Mouse (Mus musculus): ENCODE data around the gene Wnk2. TPM values are rescaled to one million over a fixed set of nuclear protein-coding genes. Genes with fewer than 3 reads are reported as not detected.

Wnk2 gene
- polyA plus RNA-seq, 1 experiment from 2014 or later = 21.9 TPM

DNA sequence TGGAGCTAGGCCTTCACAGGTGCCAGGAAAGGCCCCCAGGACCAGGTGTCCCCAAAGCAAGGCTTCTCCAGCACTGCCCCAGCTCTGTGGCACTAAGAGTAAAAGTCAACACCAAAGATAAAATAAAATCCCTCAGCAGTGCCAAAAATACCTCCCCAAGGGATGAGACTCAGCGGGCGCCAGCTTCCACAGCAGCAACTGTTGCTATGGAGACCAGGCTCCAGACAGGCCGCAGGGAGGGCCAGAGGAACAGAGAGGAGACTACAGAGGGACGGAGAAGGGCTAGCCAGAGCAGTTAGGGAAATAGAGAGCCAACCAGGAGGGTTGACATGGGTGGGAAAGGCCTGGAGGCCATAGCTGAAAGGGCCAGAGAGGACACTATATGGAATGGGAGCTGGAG is 18.0 kb downstream of the Wnk2 start:
- Histone ChIP-seq H3K9me3 (no peaks in the 10 kb centered on the region), H3K27ac (replicated peaks) (peak overlapping the region; percentile 9; the same call in 1 of the 2 replicates), H3K27me3 (no peaks in the 10 kb centered on the region), H3K36me3 (no peaks in the 10 kb centered on the region), H3K4me2 (replicated peaks) (peak overlapping the region; percentile 16), H3K9ac (replicated peaks) (no peak overlapping the region), H3K4me1 (peaks cover 66% of the 10 kb centered on the region), H3K4me3 (no peak overlapping the region)
- 2% methylated on average over 4 of the region's 4 CpGs for WGBS
- peak; percentile 42; the same call in 1 of the 2 replicates for ATAC-seq (replicated peaks)

DNA sequence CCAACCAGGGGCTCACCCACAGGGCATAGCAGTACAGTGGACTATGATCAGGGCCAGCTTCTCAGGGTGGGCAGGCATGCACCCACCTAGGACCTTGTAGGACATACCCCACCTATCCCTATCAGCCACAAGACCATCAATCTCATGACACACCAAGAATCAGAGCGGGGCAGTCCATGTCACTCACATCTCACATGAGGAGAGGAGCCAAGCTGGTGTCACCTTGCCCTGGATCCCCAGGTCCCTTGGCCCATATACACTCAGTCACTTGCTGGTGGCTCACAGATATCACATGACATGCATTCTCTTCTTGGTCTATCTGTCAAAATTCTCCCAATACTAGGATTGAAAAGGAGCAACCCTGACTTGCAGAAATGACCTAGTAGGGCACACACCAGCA is 18.7 kb downstream of the Wnk2 start:
- no peak for ATAC-seq (replicated peaks)
- Histone ChIP-seq H3K9ac (replicated peaks) (no peak overlapping the region), H3K4me3 (no peak overlapping the region), H3K4me1 (peaks cover 66% of the 10 kb centered on the region), H3K4me2 (replicated peaks) (no peak overlapping the region), H3K36me3 (no peaks in the 10 kb centered on the region), H3K27me3 (no peaks in the 10 kb centered on the region), H3K9me3 (no peaks in the 10 kb centered on the region), H3K27ac (replicated peaks) (peak overlapping the region; percentile 9; the same call in 1 of the 2 replicates)
- 96% methylated on average over 1 of the region's 1 CpGs for WGBS

DNA sequence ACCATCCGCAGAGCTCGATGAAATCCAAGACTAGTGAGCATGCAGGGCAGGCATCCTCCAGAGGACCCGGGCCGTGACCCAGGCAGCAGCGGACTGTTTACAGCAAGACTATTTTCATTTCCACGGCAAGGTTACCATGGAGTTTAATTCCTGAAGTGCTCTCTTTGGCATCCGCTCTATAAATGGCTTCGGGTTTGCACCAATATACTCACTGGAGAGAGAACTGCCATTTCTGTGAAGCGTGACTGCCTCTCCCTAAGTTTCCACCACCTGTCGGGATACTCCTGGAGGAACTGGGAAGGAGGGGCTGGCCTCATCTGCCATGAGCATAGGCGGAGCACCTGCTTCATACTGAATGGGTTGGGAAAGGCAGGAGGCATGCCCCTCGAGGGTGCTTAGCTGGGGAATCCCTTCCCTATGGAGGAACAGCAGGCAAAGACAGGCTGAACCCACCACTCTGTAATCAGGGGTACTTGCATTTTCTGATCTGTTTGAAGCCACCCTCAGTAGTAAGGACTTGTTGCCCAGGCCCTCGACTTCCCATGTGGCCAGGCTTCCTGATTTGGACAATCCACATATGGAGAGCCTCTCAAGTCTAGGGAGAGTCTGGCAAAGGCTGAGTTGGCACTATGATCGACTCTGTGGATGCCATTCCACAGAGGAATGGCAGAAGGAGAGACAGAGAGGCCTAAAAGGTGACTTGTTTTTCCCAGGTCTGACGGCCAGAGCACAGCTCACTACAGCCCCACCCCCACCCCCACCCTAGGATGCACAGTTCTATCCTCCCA is 19.8 kb downstream of the Wnk2 start:
- H3K9me3 ChIP-seq = no peaks in the 10 kb centered on the region
- H3K4me3 ChIP-seq = no peak overlapping the region
- H3K36me3 ChIP-seq = no peaks in the 10 kb centered on the region
- H3K27me3 ChIP-seq = no peaks in the 10 kb centered on the region
- H3K27ac ChIP-seq (replicated peaks) = peak overlapping the region; percentile 66
- 0 out of 2 replicates have a peak, but pooled peaks have one; percentile 29 for ATAC-seq (replicated peaks)
- H3K4me2 ChIP-seq (replicated peaks) = peak overlapping the region; percentile 19
- H3K9ac ChIP-seq (replicated peaks) = no peak overlapping the region
- peaks cover 61% of the 10 kb centered on the region for H3K4me1 ChIP-seq
- WGBS = 37% methylated on average over 15 of the region's 15 CpGs

DNA sequence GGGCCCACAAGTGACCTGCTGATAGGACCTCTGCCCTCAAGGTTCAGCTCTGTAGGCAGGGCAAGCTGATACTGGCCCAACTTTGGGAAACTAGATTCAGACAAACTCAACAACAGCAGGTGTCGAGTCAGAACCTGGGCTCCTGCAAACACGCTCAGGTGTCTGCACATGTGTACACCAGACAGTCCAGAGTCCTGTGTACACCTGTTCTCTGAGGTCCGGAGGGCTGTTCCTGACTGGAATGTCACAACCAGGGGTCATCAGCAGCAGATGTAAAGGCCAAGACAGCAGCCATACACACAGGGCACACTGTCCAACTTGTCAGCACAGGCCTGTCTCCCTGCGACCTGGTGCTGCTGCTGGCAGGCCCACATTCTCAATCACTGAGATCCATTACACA is 25.7 kb downstream of the Wnk2 start:
- Histone ChIP-seq H3K27me3 (no peaks in the 10 kb centered on the region), H3K9me3 (no peaks in the 10 kb centered on the region), H3K4me3 (no peak overlapping the region), H3K27ac (replicated peaks) (no peak overlapping the region), H3K4me2 (replicated peaks) (no peak overlapping the region), H3K4me1 (peaks cover 22% of the 10 kb centered on the region), H3K9ac (replicated peaks) (no peak overlapping the region), H3K36me3 (no peaks in the 10 kb centered on the region)
- ATAC-seq (replicated peaks) = no peak
- 86% methylated on average over 4 of the region's 4 CpGs for WGBS

DNA sequence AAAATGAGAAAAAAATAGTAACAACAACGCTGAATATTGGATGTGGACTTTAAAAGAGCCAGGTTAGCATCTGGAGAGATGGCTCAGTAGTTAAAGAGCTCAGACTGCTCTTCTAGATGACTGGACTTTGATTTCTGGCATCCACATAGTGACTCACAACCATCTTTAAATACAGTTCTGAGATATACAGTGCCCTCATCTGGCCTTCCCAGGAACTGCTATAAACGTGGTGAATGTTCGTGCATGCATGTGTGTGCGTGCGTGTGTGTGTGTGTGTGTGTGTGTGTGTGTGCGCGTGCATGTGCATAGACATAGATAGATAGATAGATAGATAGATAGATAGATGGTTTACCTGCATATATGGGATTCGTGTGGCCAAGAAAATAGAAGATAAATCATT is 30.3 kb downstream of the Wnk2 start:
- Histone ChIP-seq H3K27ac (replicated peaks) (no peak overlapping the region), H3K36me3 (no peaks in the 10 kb centered on the region), H3K9ac (replicated peaks) (no peak overlapping the region), H3K9me3 (no peaks in the 10 kb centered on the region), H3K27me3 (no peaks in the 10 kb centered on the region), H3K4me3 (no peak overlapping the region), H3K4me1 (peaks cover 20% of the 10 kb centered on the region), H3K4me2 (replicated peaks) (no peak overlapping the region)
- WGBS = 90% methylated on average over 8 of the region's 8 CpGs
- no peak for ATAC-seq (replicated peaks)

DNA sequence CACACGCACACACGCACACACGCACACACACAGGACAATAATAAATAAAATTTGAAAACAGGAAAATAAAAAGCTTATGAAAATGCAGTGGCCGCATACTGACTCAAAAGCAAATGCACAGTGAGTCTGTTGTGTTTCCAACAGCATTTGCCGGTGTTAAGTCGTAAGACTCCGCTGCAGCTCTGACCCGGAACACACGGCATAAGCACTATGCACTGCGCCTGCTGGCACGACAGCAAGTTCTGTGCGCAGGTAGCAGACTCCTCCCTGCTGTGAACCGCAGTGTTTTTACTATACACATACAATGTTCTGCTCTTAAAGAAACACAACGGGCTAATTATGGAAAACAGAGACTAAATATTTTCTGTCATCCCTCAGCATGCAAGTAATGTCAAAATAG is 32.9 kb downstream of the Wnk2 start:
- WGBS = 81% methylated on average over 14 of the region's 14 CpGs

DNA sequence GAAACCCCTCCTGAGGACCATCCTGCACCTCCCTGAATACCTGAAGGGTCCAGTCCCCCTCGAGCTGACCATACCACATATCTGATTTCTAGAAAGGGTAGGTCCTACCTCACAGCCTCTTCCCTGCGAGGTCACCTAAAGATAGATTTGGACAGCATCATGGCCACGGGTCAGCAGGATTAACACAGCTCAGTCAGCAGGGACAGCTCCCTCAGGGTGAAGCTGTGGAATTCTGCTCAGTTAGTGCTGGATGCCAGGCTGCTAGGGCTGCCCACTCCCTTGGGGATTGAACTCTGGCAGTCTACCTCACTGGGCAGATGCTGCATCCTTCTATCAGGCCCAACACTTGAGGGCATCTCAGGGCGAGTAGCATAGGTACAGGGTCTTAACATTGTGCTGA is 33.7 kb downstream of the Wnk2 start:
- no peaks in the 10 kb centered on the region for H3K36me3 ChIP-seq
- H3K27ac ChIP-seq (replicated peaks) = no peak overlapping the region
- no peak overlapping the region for H3K4me2 ChIP-seq (replicated peaks)
- WGBS = 86% methylated on average over 4 of the region's 4 CpGs
- H3K9me3 ChIP-seq = no peaks in the 10 kb centered on the region
- H3K27me3 ChIP-seq = no peaks in the 10 kb centered on the region
- no peak overlapping the region for H3K4me3 ChIP-seq
- H3K9ac ChIP-seq (replicated peaks) = no peak overlapping the region
- no peak for ATAC-seq (replicated peaks)
- H3K4me1 ChIP-seq = no peaks in the 10 kb centered on the region

More for the DNA sequence above, 32.9 kb downstream of the Wnk2 start:
- Histone ChIP-seq H3K27me3 (no peaks in the 10 kb centered on the region), H3K4me3 (no peak overlapping the region), H3K36me3 (no peaks in the 10 kb centered on the region), H3K4me1 (peaks cover under 1% of the 10 kb centered on the region; the same call in 1 of the 2 replicates), H3K4me2 (replicated peaks) (no peak overlapping the region), H3K27ac (replicated peaks) (no peak overlapping the region), H3K9ac (replicated peaks) (no peak overlapping the region), H3K9me3 (no peaks in the 10 kb centered on the region)
- no peak for ATAC-seq (replicated peaks)

DNA sequence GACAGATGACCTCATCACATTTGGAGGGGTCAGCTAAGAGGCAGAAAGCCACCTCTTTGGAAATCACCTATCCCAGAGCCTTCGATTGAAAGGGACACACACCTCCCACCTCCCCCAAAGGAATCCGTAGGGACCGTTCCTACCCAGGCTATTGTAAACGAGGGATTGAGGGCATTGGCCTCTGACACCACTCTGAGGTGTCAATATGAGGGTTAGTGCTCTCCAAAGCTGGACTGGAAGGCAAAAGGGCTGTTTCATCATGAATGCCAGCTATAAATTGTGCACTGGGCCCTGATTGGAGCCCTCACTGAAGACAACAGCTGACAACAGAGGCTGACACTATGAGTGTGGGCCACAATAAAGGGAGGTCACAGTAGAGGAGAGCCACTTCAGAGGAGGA is 34.5 kb downstream of the Wnk2 start:
- H3K4me1 ChIP-seq = no peaks in the 10 kb centered on the region
- no peaks in the 10 kb centered on the region for H3K27me3 ChIP-seq
- no peaks in the 10 kb centered on the region for H3K9me3 ChIP-seq
- no peak overlapping the region for H3K9ac ChIP-seq (replicated peaks)
- 84% methylated on average over 4 of the region's 4 CpGs for WGBS
- no peak overlapping the region for H3K4me3 ChIP-seq
- no peak overlapping the region for H3K27ac ChIP-seq (replicated peaks)
- H3K36me3 ChIP-seq = no peaks in the 10 kb centered on the region
- no peak overlapping the region for H3K4me2 ChIP-seq (replicated peaks)
- ATAC-seq (replicated peaks) = no peak

DNA sequence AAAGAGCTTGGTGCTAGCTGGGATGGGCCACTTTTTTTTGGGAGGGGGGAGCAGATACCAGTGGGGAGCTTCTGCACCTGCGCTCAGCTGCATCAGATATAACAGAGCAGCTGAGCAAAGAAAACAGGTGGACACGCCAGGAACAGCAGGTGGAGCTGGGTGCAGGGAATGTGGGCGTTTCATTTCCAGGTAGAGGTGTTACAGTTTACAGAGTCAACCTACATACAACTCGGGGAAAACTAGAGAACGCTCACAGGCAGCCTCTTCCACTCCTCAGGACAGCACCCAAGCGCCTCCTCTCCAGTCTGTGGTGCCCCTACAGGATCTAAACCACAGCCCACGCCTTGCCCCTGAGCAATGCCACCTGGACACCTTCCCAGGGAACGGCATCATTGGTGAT is 35.2 kb downstream of the Wnk2 start:
- no peaks in the 10 kb centered on the region for H3K4me1 ChIP-seq
- H3K27ac ChIP-seq (replicated peaks) = no peak overlapping the region
- H3K9me3 ChIP-seq = no peaks in the 10 kb centered on the region
- no peak for ATAC-seq (replicated peaks)
- H3K27me3 ChIP-seq = no peaks in the 10 kb centered on the region
- no peak overlapping the region for H3K9ac ChIP-seq (replicated peaks)
- no peak overlapping the region for H3K4me2 ChIP-seq (replicated peaks)
- H3K4me3 ChIP-seq = no peak overlapping the region
- 92% methylated on average over 8 of the region's 8 CpGs for WGBS
- H3K36me3 ChIP-seq = no peaks in the 10 kb centered on the region

DNA sequence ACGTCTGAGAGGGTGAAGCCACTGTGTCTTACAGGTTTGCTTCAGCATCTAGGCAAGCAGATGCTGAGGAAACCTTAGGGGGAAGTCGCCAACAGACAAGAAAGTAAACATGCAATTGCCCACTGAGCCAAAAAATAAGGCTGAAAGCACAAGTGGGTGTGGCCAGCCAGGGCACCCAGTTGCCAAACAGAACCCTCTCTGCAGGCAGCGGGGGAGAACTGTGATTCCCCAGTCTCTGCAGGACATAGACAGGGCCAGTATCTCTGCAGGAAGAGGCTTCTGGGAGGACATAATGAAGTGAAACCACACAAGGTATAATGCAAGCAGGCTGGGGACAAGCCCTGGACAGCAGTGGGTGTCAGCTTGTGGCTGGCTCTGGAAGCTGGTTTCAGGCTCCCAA is 38.1 kb downstream of the Wnk2 start:
- WGBS = 72% methylated on average over 3 of the region's 3 CpGs
- Histone ChIP-seq H3K9ac (replicated peaks) (no peak overlapping the region), H3K9me3 (no peaks in the 10 kb centered on the region; the same call in 1 of the 2 replicates), H3K4me2 (replicated peaks) (no peak overlapping the region), H3K27ac (replicated peaks) (no peak overlapping the region), H3K4me3 (no peak overlapping the region), H3K36me3 (peaks cover 7% of the 10 kb centered on the region; the same call in 1 of the 2 replicates), H3K27me3 (no peaks in the 10 kb centered on the region), H3K4me1 (no peaks in the 10 kb centered on the region)
- no peak for ATAC-seq (replicated peaks)

DNA sequence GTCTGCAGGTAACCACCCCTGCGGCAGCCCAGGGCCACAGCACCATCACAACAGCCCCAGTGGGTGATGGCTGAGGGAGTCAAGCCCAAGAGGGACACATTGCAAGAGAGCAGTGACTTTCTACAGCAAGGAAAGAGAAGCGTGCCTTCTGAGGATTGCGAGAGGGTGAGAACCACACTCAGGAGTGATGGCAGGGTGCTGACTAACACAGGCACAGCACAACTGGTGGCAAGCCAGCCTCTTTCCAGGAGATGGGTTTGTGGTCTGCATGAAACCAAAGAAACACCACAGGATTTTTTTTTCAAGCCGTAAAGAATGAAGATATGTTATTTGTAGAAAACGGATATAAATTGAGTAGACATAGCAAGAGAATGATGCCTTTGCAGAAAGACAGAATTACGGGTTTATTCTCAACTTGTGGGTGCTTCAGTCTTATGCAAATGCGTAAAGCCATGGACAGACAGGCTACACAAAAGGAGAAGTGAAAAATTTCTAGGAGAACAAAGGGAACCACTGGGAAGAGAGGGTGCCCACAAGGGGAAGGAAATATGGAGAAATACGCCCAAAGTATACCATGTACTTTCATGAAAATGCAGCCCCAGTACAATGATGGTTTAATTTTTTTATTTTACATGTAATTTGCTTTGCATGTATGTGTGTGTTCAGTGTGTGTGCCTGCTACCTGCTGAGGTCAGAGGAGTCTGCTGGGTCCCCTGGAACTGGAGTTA is 39.5 kb downstream of the Wnk2 start:
- Histone ChIP-seq H3K4me2 (replicated peaks) (no peak overlapping the region), H3K9ac (replicated peaks) (no peak overlapping the region), H3K27me3 (no peaks in the 10 kb centered on the region), H3K36me3 (peaks cover 7% of the 10 kb centered on the region; the same call in 1 of the 2 replicates), H3K4me1 (peaks cover 6% of the 10 kb centered on the region), H3K4me3 (no peak overlapping the region), H3K9me3 (no peaks in the 10 kb centered on the region; the same call in 1 of the 2 replicates), H3K27ac (replicated peaks) (no peak overlapping the region)
- WGBS = 86% methylated on average over 8 of the region's 8 CpGs
- ATAC-seq (replicated peaks) = no peak

DNA sequence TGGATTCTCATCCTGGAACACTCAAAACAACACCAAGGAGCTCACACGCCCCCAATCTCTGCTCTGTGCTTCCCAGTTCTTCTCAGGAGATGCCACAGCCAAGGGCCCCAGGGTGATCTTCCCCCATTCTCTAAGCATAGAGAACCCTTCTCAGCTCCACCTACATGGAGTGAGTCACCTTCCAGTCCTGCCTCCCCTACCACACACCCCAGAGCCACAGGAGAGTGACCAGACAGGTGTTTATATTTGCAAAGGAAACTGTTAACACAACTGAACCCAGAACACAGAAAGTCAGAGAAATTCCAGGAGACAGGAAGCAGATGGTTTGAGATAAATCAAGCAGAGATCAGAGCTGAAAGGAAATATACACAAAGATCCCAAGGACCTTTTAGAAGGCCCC is 43.9 kb downstream of the Wnk2 start:
- Histone ChIP-seq H3K4me1 (peaks cover 30% of the 10 kb centered on the region), H3K4me2 (replicated peaks) (no peak overlapping the region), H3K27ac (replicated peaks) (no peak overlapping the region), H3K9ac (replicated peaks) (no peak overlapping the region), H3K36me3 (peaks cover 10% of the 10 kb centered on the region; the same call in 1 of the 2 replicates), H3K27me3 (no peaks in the 10 kb centered on the region), H3K9me3 (no peaks in the 10 kb centered on the region; the same call in 1 of the 2 replicates), H3K4me3 (no peak overlapping the region)
- no peak for ATAC-seq (replicated peaks)
- 86% methylated on average over 1 of the region's 1 CpGs for WGBS

All from forebrain, embryonic 15.5 days (tissue).